Mouse (Mus musculus) bone marrow, adult 2 months (tissue): ENCODE data around the gene Rbm6.

Experiments
- CTCF ChIP-seq: fragments of 200-500 bp; IDR thresholded peaks from 2 replicates; pipeline ENCODE4 v1.5.1; 2011; ENCODE audit warnings: low read length, control low read depth; ENCODE audit not compliant: control insufficient read depth, insufficient read depth
- POLR2A ChIP-seq: fragments of 200-500 bp; IDR thresholded peaks from 2 replicates; pipeline ENCODE4 v1.6.1; 2011; ENCODE audit warnings: low read depth, mild to moderate bottlenecking, control low read depth, low read length, borderline replicate concordance; ENCODE audit not compliant: control insufficient read depth

DNA sequence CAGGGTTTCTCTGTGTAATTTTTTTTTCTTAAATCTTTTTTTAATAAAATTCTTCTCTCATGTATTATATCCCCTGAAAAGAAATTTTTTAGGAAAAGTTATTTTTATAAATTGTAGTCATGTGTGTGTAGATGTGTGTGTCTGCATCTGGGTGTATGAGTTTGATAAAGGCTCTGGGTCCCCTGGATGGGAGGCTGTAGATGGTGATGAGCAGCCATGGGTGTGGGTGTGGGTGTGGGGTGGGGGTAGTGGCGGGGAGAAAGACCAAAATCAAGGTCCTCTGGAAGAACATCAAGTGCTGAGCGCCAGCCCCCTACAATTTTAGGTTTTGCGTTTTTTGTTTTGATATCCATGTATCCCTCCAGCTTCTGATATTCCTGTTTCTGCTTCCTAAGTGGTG lies 125.0 kb downstream of the Rbm6 start:
- TF ChIP-seq CTCF (no peak), POLR2A (no peak)
